Mouse (Mus musculus): ENCODE data around the gene Aldh1b1. TPM values are rescaled to one million over a fixed set of nuclear protein-coding genes. Genes with fewer than 3 reads are reported as not detected.

Gene Aldh1b1
- polyA plus RNA-seq, 1 experiment, result 13.1 TPM

GRCm38 (mm10) chr4:45824049-45824760 lies 25.4 kb downstream of the Aldh1b1 start:
- Histone ChIP-seq H3K4me1 (ENCODE audit: control insufficient read depth, insufficient read depth, low read length) (no peaks in the 10 kb centered on the region), H3K4me3 (replicated peaks; ENCODE audit: control insufficient read depth, low read depth, low read length) (no peak overlapping the region), H3K27ac (ENCODE audit: control insufficient read depth, insufficient read depth, low read depth, low read length, poor library complexity) (no peak overlapping the region)
- WGBS, result 17% methylated on average over 10 of the region's 10 CpGs
- TF ChIP-seq POLR2A (IDR thresholded peaks at IDR 0.05; ENCODE audit: borderline replicate concordance, control insufficient read depth, low read depth, low read length), result no peak
- no peak for TF ChIP-seq CTCF (IDR thresholded peaks at IDR 0.05; ENCODE audit: control insufficient read depth, insufficient read depth, low read length)

GRCm38 (mm10) chr4:45824761-45825556 lies 26.1 kb downstream of the Aldh1b1 start:
- H3K4me1 ChIP-seq (ENCODE audit: control insufficient read depth, insufficient read depth, low read length), result no peaks in the 10 kb centered on the region
- no peak overlapping the region for H3K4me3 ChIP-seq (replicated peaks; ENCODE audit: control insufficient read depth, low read depth, low read length)
- no peak overlapping the region for H3K27ac ChIP-seq (ENCODE audit: control insufficient read depth, insufficient read depth, low read depth, low read length, poor library complexity)
- 28% methylated on average over 14 of the region's 14 CpGs for WGBS
- TF ChIP-seq POLR2A (IDR thresholded peaks at IDR 0.05; ENCODE audit: borderline replicate concordance, control insufficient read depth, low read depth, low read length) (no peak), CTCF (IDR thresholded peaks at IDR 0.05; ENCODE audit: control insufficient read depth, insufficient read depth, low read length) (no peak)

GRCm38 (mm10) chr4:45826275-45827040 lies 27.6 kb downstream of the Aldh1b1 start, which contains the start of gene Igfbpl1:
Igfbpl1 (minus strand) TSS chr4:45826923.
- H3K4me3 ChIP-seq (replicated peaks; ENCODE audit: control insufficient read depth, low read depth, low read length), result no peak within 1 kb of the TSS
- 4% methylated on average over 76 of the region's 91 CpGs for WGBS
- TF ChIP-seq CTCF (IDR thresholded peaks at IDR 0.05; ENCODE audit: control insufficient read depth, insufficient read depth, low read length) (no peak), POLR2A (IDR thresholded peaks at IDR 0.05; ENCODE audit: borderline replicate concordance, control insufficient read depth, low read depth, low read length) (no peak)
- no peak within 1 kb of the TSS for H3K27ac ChIP-seq (ENCODE audit: control insufficient read depth, insufficient read depth, low read depth, low read length, poor library complexity)
- H3K4me1 ChIP-seq (ENCODE audit: control insufficient read depth, insufficient read depth, low read length), result no peaks in the 10 kb centered on the region

- TF ChIP-seq CTCF (IDR thresholded peaks at IDR 0.05; ENCODE audit: control insufficient read depth, insufficient read depth, low read length) (no peak), POLR2A (IDR thresholded peaks at IDR 0.05; ENCODE audit: borderline replicate concordance, control insufficient read depth, low read depth, low read length) (no peak)
- no peak overlapping the region for H3K4me3 ChIP-seq (replicated peaks; ENCODE audit: control insufficient read depth, low read depth, low read length)
- H3K27ac ChIP-seq (ENCODE audit: control insufficient read depth, insufficient read depth, low read depth, low read length, poor library complexity), result no peak overlapping the region
- H3K4me1 ChIP-seq (ENCODE audit: control insufficient read depth, insufficient read depth, low read length), result no peaks in the 10 kb centered on the region
- 62% methylated on average over 13 of the region's 13 CpGs for whole genome bisulfite sequencing
Observed at GRCm38 (mm10) chr4:45829907-45830759, 31.3 kb downstream of the Aldh1b1 start.

- 78% methylated on average over 7 of the region's 7 CpGs for WGBS
- Histone ChIP-seq H3K27ac (ENCODE audit: control insufficient read depth, insufficient read depth, low read depth, low read length, poor library complexity) (no peak overlapping the region), H3K4me1 (ENCODE audit: control insufficient read depth, insufficient read depth, low read length) (no peaks in the 10 kb centered on the region), H3K4me3 (replicated peaks; ENCODE audit: control insufficient read depth, low read depth, low read length) (no peak overlapping the region)
- TF ChIP-seq CTCF (IDR thresholded peaks at IDR 0.05; ENCODE audit: control insufficient read depth, insufficient read depth, low read length), result no peak
- TF ChIP-seq POLR2A (IDR thresholded peaks at IDR 0.05; ENCODE audit: borderline replicate concordance, control insufficient read depth, low read depth, low read length), result no peak
Observed at GRCm38 (mm10) chr4:45831996-45832395, 33.2 kb downstream of the Aldh1b1 start.

GRCm38 (mm10) chr4:45833461-45833860 lies 34.6 kb downstream of the Aldh1b1 start:
- Histone ChIP-seq H3K27ac (ENCODE audit: control insufficient read depth, insufficient read depth, low read depth, low read length, poor library complexity) (no peak overlapping the region), H3K4me1 (ENCODE audit: control insufficient read depth, insufficient read depth, low read length) (no peaks in the 10 kb centered on the region), H3K4me3 (replicated peaks; ENCODE audit: control insufficient read depth, low read depth, low read length) (no peak overlapping the region)
- 45% methylated on average over 5 of the region's 5 CpGs for WGBS
- no peak for TF ChIP-seq POLR2A (IDR thresholded peaks at IDR 0.05; ENCODE audit: borderline replicate concordance, control insufficient read depth, low read depth, low read length)
- no peak for TF ChIP-seq CTCF (IDR thresholded peaks at IDR 0.05; ENCODE audit: control insufficient read depth, insufficient read depth, low read length)

GRCm38 (mm10) chr4:45844355-45844754 lies 45.5 kb downstream of the Aldh1b1 start:
- TF ChIP-seq POLR2A (IDR thresholded peaks at IDR 0.05; ENCODE audit: borderline replicate concordance, control insufficient read depth, low read depth, low read length), result no peak
- peak; percentile 41; the same call in 1 of the 2 replicates for TF ChIP-seq CTCF (IDR thresholded peaks at IDR 0.05; ENCODE audit: control insufficient read depth, insufficient read depth, low read length)
- Histone ChIP-seq H3K4me3 (replicated peaks; ENCODE audit: control insufficient read depth, low read depth, low read length) (no peak overlapping the region), H3K27ac (ENCODE audit: control insufficient read depth, insufficient read depth, low read depth, low read length, poor library complexity) (no peak overlapping the region; the same call in 1 of the 2 replicates), H3K4me1 (ENCODE audit: control insufficient read depth, insufficient read depth, low read length) (no peaks in the 10 kb centered on the region)
- WGBS, result 43% methylated on average over 14 of the region's 14 CpGs
